Mouse (Mus musculus) mature B cell (primary cell): ENCODE measurements around the gene Myo7a.

Source experiments
- in situ Hi-C: fragments of 300-500 bp; cut with MboI; formaldehyde crosslinking; loops from 2 replicates; pipeline ENCODE4 v1.14.3; 2019

Gene Myo7a

GRCm38 (mm10) chr7:98119179-98119960, at the start of gene Myo7a:
Gene Myo7a (minus strand): TSS chr7:98119524.
- in situ Hi-C loops: loop anchor here (5.0 to 25.0 kb wide), 2 partner anchors 47 to 382 kb away; partner anchors contain the start of gene Aqp11

GRCm38 (mm10) chr7:98164999-98165528, 45.7 kb upstream of the Myo7a start:
- in situ Hi-C loops: no loop called here

- in situ Hi-C loops: no loop called here
These were observed 45.2 kb upstream of the Myo7a start for GRCm38 (mm10) chr7:98164382-98164998.

DNA sequence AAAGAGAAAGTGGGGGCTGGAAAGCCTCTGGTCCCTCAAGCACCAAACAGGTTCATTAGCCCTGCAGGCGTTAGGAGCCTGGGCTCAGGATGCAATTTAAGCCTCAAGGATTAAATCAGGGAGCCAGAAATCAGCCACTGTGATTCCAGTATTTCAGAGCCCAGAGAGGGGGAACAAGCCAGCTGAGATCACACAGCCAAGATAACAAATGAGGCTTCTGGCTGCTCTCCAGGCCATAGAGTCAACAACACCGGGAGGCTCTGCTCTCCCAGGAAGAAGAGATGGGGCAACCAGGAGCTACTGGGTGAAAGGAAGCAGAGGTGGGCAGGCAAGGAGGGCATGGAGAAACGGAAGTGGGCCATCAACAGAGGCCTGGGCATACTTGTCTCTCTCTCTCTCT, 44.4 kb upstream of the Myo7a start:
- in situ Hi-C loops: no loop called here

DNA sequence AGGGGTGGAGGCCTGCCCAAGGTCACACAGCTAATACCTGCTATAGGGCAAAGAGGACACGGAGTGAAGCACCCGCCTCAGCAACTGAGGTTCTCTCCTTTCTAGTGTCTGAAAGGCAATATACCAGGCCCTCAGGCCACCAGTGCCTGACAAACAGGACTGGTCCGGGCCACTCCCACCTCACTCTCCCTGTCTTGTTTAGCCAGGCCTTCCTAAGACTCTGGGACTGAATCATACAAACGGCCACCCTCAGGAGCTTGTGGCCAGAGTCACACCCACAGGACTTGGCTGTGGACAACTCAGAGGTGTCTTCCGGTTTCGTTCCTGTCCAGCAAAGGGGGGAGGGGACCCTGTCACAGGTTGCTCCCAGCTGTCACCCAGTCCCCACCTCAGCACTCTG, 42.9 kb upstream of the Myo7a start:
- in situ Hi-C loops: no loop called here

- in situ Hi-C loops: no loop called here
These were observed 40.9 kb upstream of the Myo7a start for GRCm38 (mm10) chr7:98160041-98160740.

DNA sequence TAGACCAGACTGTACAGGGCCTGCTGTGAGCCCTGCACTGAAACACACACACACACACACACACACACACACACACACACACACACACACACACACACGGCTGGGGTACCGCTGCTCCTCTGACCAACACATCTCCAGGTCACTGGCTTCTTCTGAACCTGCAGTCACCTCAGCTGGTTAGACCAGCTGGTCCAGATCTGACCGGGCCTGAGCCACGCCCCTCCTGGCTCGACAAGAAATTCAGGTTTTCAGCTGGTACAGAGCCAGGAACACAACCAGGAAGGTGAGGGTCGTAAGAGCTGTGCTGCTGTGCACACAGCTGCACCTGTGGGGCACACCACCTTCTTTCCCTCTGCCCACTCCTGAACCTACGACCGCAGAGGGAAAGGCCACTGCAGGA, 39.2 kb upstream of the Myo7a start:
- in situ Hi-C loops: no loop called here

DNA sequence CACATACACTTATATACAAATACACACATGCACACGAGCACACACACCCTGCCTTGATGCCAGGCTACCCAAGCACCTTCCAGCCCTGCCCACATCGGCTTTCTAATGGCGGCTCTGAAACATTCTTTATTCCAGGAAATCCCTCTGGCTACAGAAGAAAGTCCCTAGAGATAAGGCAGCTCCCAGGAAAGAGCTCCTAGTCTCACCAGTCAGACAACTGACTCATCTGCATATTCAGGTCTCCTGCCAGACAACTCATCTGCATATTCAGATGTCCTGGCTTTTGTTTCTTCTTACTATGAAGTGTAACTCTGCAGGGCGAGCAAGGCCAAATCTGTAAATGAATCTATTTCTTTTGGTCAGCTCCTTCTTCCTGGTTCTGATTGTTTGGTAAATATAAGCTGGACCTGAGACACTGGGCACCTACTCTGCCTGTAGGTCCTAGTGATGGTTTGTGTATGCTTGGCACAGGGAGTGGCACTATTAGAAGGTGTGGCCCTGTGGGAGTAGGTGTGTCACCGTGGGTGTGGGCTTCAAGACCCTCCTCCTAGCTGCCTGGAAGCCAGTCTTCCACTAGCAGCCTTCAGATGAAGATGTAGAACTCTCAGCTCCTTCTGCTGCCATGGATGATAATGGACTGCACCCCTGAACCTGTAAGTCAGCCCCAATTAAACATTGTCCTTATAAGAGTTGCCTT, 38.5 kb upstream of the Myo7a start:
- in situ Hi-C loops: no loop called here

GRCm38 (mm10) chr7:98156280-98156665, 36.9 kb upstream of the Myo7a start:
- in situ Hi-C loops: no loop called here

DNA sequence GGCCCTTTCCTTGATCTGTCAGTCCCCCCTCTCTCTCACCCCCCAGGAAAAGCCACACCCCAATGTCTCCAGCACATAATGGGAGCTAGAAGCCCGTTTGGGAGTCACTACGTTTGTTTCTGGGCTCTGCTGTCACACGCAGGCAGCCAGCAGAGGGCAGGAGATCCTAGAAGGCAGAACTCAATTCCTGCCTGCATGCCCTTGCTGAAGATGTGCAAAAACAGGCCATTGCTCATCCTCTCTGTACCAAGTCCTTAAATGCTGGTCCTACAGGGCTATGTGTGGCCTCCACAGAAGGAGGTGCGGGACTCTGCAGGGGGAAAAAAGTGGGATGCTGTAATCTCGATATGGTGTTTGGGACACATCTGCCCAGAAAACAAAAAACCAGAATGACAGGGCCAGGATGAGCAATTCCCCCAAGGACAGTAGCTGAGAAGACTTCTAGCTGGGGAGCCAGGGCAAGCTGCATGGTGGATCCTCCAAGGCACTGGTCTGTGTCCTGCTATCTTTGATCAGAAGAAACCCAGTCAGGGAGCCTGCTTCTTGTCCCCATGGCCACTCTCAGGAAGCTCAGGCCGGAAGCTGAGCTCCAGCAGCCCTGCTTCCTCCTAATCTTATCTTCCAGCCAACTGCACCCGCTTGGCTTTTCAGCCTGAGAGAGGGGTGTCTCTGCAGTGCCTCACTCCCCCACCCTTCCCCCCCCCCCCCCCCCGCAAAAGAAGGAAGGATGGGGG, 36.4 kb upstream of the Myo7a start:
- in situ Hi-C loops: no loop called here

DNA sequence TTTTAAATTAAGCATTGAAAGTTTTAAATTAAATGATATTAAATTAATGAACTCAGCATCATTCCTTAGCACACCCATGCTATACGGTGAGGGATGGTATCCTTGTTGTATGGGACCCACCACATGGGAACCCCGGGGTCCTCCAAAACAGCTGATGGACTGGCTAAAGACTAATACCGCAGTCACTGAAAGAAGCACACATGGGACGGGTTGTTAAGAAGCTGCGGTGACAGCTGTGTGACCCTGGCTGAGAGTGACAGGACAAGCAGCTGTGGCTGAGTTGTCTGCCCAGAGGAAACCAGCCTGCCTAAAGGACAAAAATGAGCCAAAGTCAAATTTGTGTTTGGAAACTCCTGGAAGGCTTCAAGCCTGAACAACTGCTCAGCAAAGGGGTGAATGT, 34.6 kb upstream of the Myo7a start:
- in situ Hi-C loops: no loop called here

DNA sequence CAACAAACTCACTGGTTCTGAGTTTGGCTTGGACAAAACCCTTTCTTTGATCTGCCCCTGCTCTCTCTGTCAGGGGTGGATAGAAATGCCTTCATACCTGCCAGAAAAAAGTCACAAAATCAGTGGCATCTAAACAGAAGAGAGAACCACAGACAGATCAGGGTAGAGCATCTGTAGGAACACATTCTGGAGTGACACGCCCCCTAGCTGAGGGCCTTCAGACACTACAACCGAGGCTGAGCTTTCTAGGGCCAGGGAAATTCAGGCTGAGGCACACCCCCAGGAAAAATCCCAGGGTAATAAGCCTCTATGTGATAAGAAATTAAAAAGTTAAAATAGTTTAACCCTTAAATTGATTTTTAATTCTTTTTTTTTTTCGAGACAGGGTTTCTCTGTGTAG, 34.0 kb upstream of the Myo7a start:
- in situ Hi-C loops: no loop called here

- in situ Hi-C loops: no loop called here
These were observed 33.1 kb upstream of the Myo7a start for GRCm38 (mm10) chr7:98152400-98152799.

GRCm38 (mm10) chr7:98150525-98150924, 31.2 kb upstream of the Myo7a start:
- in situ Hi-C loops: no loop called here

GRCm38 (mm10) chr7:98149802-98150201, 30.5 kb upstream of the Myo7a start:
- in situ Hi-C loops: no loop called here

DNA sequence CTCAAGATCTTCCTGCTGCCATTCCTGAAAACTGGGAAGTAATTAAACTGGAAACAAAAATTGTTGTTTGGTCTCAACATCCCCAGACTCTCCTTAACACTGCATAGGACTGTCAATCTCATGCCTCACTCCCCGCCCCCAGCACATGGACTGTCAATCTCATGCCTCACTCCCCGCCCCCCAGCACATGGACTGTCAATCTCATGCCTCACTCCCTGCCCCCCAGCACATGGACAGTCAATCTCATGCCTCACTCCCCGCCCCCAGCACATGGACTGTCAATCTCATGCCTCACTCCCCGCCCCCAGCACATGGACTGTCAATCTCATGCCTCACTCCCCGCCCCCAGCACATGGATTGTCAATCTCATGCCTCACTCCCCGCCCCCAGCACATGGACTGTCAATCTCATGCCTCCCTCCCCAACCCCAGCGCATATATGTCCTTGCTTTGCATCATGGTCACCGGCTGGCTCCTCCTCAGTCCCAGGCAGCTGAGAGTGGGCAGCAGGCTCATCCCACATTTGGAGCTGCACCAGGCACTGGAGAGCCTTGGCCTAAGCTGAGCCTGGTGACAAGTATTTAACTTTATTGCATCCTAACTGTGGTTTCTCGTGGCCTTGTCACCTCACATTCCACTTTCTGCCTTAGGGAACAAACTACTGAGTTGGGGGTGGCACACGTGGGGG, 29.5 kb upstream of the Myo7a start:
- in situ Hi-C loops: no loop called here

GRCm38 (mm10) chr7:98147766-98148165, 28.4 kb upstream of the Myo7a start:
- in situ Hi-C loops: no loop called here

GRCm38 (mm10) chr7:98146447-98146845, 27.1 kb upstream of the Myo7a start:
- in situ Hi-C loops: no loop called here

GRCm38 (mm10) chr7:98145842-98146446, 26.6 kb upstream of the Myo7a start:
- in situ Hi-C loops: no loop called here

- in situ Hi-C loops: no loop called here
These were observed 26.1 kb upstream of the Myo7a start, which contains the start of gene Omp for GRCm38 (mm10) chr7:98145402-98145801. Gene Omp (minus strand): TSS chr7:98145502.
